Comparison of ENCODE assay signal across 29 mouse cellular contexts in genomic region chr7:128279750-128280149, GRCm38 (mm10). TPM values are rescaled to one million over a fixed set of nuclear protein-coding genes. Genes with fewer than 3 reads are reported as not detected.
"Had no signal": no experiment of that assay in that cellular context is flagged by ENCODE, and none has a peak within 500 bp of the region (broad histone marks: within the 10 kb centered on the region; RNA-seq: fewer than 3 reads in every experiment).

No protein-coding gene starts in this region.

- H3K4me1 ChIP-seq: megakaryocyte, embryonic 14.5 days had no signal

- ATAC-seq: midbrain, embryonic 13.5 days; midbrain, embryonic 16.5 days had no signal

- H3K27me3 ChIP-seq: kidney, embryonic 15.5 days; limb, embryonic 13.5 days; lung, embryonic 15.5 days; megakaryocyte, embryonic 14.5 days; neural tube, embryonic 13.5 days had no signal

- H3K9me3 ChIP-seq: kidney, embryonic 15.5 days; limb, embryonic 10.5 days; limb, embryonic 13.5 days; lung, embryonic 15.5 days; megakaryocyte, embryonic 14.5 days; midbrain, embryonic 10.5 days; midbrain, embryonic 13.5 days; neural tube, embryonic 13.5 days had no signal

- H3K27ac ChIP-seq: kidney, embryonic 15.5 days; limb, embryonic 10.5 days; limb, embryonic 13.5 days; lung, embryonic 15.5 days; midbrain, embryonic 10.5 days; midbrain, embryonic 13.5 days; neural tube, embryonic 13.5 days had no signal

- DNase-seq: kidney, adult 11 months; kidney, adult 8-10 months; kidney, postnatal 10 days; kidney, postnatal 36 days; layer of hippocampus, postnatal 36 days; lung, adult 18-20 months; lung, postnatal 10 days; lung, postnatal 36 days; retina, postnatal 1 day; right cerebral cortex, postnatal 25 days; spleen, adult 18-20 months; thymus, postnatal 25 days had no signal

- H3K4me2 ChIP-seq: kidney, embryonic 15.5 days; limb, embryonic 13.5 days; lung, embryonic 15.5 days; midbrain, embryonic 13.5 days; neural tube, embryonic 13.5 days had no signal

- H3K4me3 ChIP-seq: kidney, embryonic 15.5 days; limb, embryonic 10.5 days; limb, embryonic 13.5 days; lung, embryonic 15.5 days; megakaryocyte, embryonic 14.5 days; midbrain, embryonic 10.5 days; midbrain, embryonic 13.5 days; myocyte; neural tube, embryonic 13.5 days had no signal

- H3K9ac ChIP-seq: kidney, embryonic 15.5 days; limb, embryonic 13.5 days; lung, embryonic 15.5 days; midbrain, embryonic 13.5 days; neural tube, embryonic 13.5 days had no signal

RNA-seq across cellular contexts. Expression of gene Slc5a2, which starts 14.3 kb away (rescaled TPM):
- total RNA-seq: layer of hippocampus, adult 8-10 months; layer of hippocampus, postnatal 10 days; layer of hippocampus, postnatal 36 days; left cerebral cortex, postnatal 25 days; liver, adult 2 months; monocyte, adult 5-6 weeks; neutrophil, adult 5-6 weeks had no signal
- polyA plus RNA-seq: liver, adult 2 months; midbrain, embryonic 13.5 days; midbrain, embryonic 16.5 days; myocyte; neural tube, embryonic 13.5 days; thymus, postnatal 0 days had no signal

RNA-seq across cellular contexts. Expression of gene Tgfb1i1, which starts 33.1 kb away (rescaled TPM):
- total RNA-seq: monocyte, adult 5-6 weeks had no signal
